Mouse (Mus musculus): ENCODE measurements around the gene Tns3. TPM values are rescaled to one million over a fixed set of nuclear protein-coding genes. Genes with fewer than 3 reads are reported as not detected.

The Tns3 gene
- polyA plus RNA-seq, 1 experiment from 2014 or later, result 10.1 TPM

- Histone ChIP-seq H3K27ac (ENCODE audit: low read depth, low read length) (no peak overlapping the region), H3K4me1 (ENCODE audit: control insufficient read depth, insufficient read depth, low read length) (no peaks in the 10 kb centered on the region), H3K4me3 (ENCODE audit: low read depth, low read length) (no peak overlapping the region), H3K9me3 (ENCODE audit: control insufficient read depth, low read length) (no peaks in the 10 kb centered on the region), H3K36me3 (ENCODE audit: control insufficient read depth, insufficient read depth, low read length) (peaks cover 3% of the 10 kb centered on the region; the same call in 1 of the 2 replicates), H3K9ac (ENCODE audit: low read length) (no peak overlapping the region), H3K27me3 (ENCODE audit: control insufficient read depth, insufficient read depth, low read length) (no peaks in the 10 kb centered on the region), H3K4me2 (ENCODE audit: low read depth) (no peak overlapping the region)
- ATAC-seq (ENCODE audit: insufficient read depth, low FRiP score, low TSS enrichment), result no peak
- no peak for DNase-seq (ENCODE audit: low spot score)
- WGBS, result 78% methylated on average over 6 of the region's 6 CpGs
Observed at GRCm38 (mm10) chr11:8488248-8488647, 176.1 kb downstream of the Tns3 start.

- Histone ChIP-seq H3K4me1 (ENCODE audit: control insufficient read depth, insufficient read depth, low read length) (no peaks in the 10 kb centered on the region), H3K4me3 (ENCODE audit: low read depth, low read length) (no peak overlapping the region), H3K27ac (ENCODE audit: low read depth, low read length) (no peak overlapping the region), H3K9ac (ENCODE audit: low read length) (no peak overlapping the region), H3K9me3 (ENCODE audit: control insufficient read depth, low read length) (no peaks in the 10 kb centered on the region), H3K36me3 (ENCODE audit: control insufficient read depth, insufficient read depth, low read length) (no peaks in the 10 kb centered on the region), H3K27me3 (ENCODE audit: control insufficient read depth, insufficient read depth, low read length) (no peaks in the 10 kb centered on the region), H3K4me2 (ENCODE audit: low read depth) (no peak overlapping the region)
- ATAC-seq (ENCODE audit: insufficient read depth, low FRiP score, low TSS enrichment), result no peak
- WGBS, result 92% methylated on average over 4 of the region's 4 CpGs
- no peak for DNase-seq (ENCODE audit: low spot score)
Observed at GRCm38 (mm10) chr11:8486552-8486951, 177.8 kb downstream of the Tns3 start.

GRCm38 (mm10) chr11:8484538-8484937 is 179.8 kb downstream of the Tns3 start:
- Histone ChIP-seq H3K9ac (ENCODE audit: low read length) (no peak overlapping the region), H3K4me2 (ENCODE audit: low read depth) (no peak overlapping the region), H3K36me3 (ENCODE audit: control insufficient read depth, insufficient read depth, low read length) (no peaks in the 10 kb centered on the region), H3K4me1 (ENCODE audit: control insufficient read depth, insufficient read depth, low read length) (no peaks in the 10 kb centered on the region), H3K27me3 (ENCODE audit: control insufficient read depth, insufficient read depth, low read length) (no peaks in the 10 kb centered on the region), H3K27ac (ENCODE audit: low read depth, low read length) (no peak overlapping the region), H3K9me3 (ENCODE audit: control insufficient read depth, low read length) (no peaks in the 10 kb centered on the region), H3K4me3 (ENCODE audit: low read depth, low read length) (no peak overlapping the region)
- no peak for DNase-seq (ENCODE audit: low spot score)
- ATAC-seq (ENCODE audit: insufficient read depth, low FRiP score, low TSS enrichment), result no peak
- WGBS, result 91% methylated on average over 4 of the region's 4 CpGs

GRCm38 (mm10) chr11:8482721-8483120 is 181.6 kb downstream of the Tns3 start:
- Histone ChIP-seq H3K36me3 (ENCODE audit: control insufficient read depth, insufficient read depth, low read length) (no peaks in the 10 kb centered on the region), H3K9ac (ENCODE audit: low read length) (no peak overlapping the region), H3K4me3 (ENCODE audit: low read depth, low read length) (no peak overlapping the region), H3K27ac (ENCODE audit: low read depth, low read length) (no peak overlapping the region), H3K27me3 (ENCODE audit: control insufficient read depth, insufficient read depth, low read length) (no peaks in the 10 kb centered on the region), H3K9me3 (ENCODE audit: control insufficient read depth, low read length) (no peaks in the 10 kb centered on the region), H3K4me1 (ENCODE audit: control insufficient read depth, insufficient read depth, low read length) (no peaks in the 10 kb centered on the region), H3K4me2 (ENCODE audit: low read depth) (no peak overlapping the region)
- DNase-seq (ENCODE audit: low spot score), result no peak
- WGBS, result 73% methylated on average over 3 of the region's 3 CpGs
- ATAC-seq (ENCODE audit: insufficient read depth, low FRiP score, low TSS enrichment), result no peak

- Histone ChIP-seq H3K27me3 (ENCODE audit: control insufficient read depth, insufficient read depth, low read length) (no peaks in the 10 kb centered on the region), H3K9me3 (ENCODE audit: control insufficient read depth, low read length) (no peaks in the 10 kb centered on the region), H3K27ac (ENCODE audit: low read depth, low read length) (no peak overlapping the region), H3K4me3 (ENCODE audit: low read depth, low read length) (no peak overlapping the region), H3K36me3 (ENCODE audit: control insufficient read depth, insufficient read depth, low read length) (no peaks in the 10 kb centered on the region), H3K4me2 (ENCODE audit: low read depth) (no peak overlapping the region), H3K4me1 (ENCODE audit: control insufficient read depth, insufficient read depth, low read length) (no peaks in the 10 kb centered on the region), H3K9ac (ENCODE audit: low read length) (no peak overlapping the region)
- DNase-seq (ENCODE audit: low spot score) (no peak), ATAC-seq (ENCODE audit: insufficient read depth, low FRiP score, low TSS enrichment) (no peak; the same call in 1 of the 2 replicates)
- WGBS, result 49% methylated on average over 5 of the region's 5 CpGs
Observed at GRCm38 (mm10) chr11:8481962-8482361, 182.4 kb downstream of the Tns3 start.

GRCm38 (mm10) chr11:8481529-8481928 is 182.8 kb downstream of the Tns3 start:
- Histone ChIP-seq H3K36me3 (ENCODE audit: control insufficient read depth, insufficient read depth, low read length) (no peaks in the 10 kb centered on the region), H3K4me1 (ENCODE audit: control insufficient read depth, insufficient read depth, low read length) (no peaks in the 10 kb centered on the region), H3K9me3 (ENCODE audit: control insufficient read depth, low read length) (no peaks in the 10 kb centered on the region), H3K4me3 (ENCODE audit: low read depth, low read length) (no peak overlapping the region), H3K9ac (ENCODE audit: low read length) (no peak overlapping the region), H3K27me3 (ENCODE audit: control insufficient read depth, insufficient read depth, low read length) (no peaks in the 10 kb centered on the region), H3K27ac (ENCODE audit: low read depth, low read length) (no peak overlapping the region), H3K4me2 (ENCODE audit: low read depth) (no peak overlapping the region)
- ATAC-seq (ENCODE audit: insufficient read depth, low FRiP score, low TSS enrichment), result no peak
- no peak for DNase-seq (ENCODE audit: low spot score)
- WGBS, result 91% methylated on average over 6 of the region's 6 CpGs

- Histone ChIP-seq H3K9me3 (ENCODE audit: control insufficient read depth, low read length) (no peaks in the 10 kb centered on the region), H3K27ac (ENCODE audit: low read depth, low read length) (no peak overlapping the region), H3K27me3 (ENCODE audit: control insufficient read depth, insufficient read depth, low read length) (no peaks in the 10 kb centered on the region), H3K4me2 (ENCODE audit: low read depth) (no peak overlapping the region), H3K9ac (ENCODE audit: low read length) (no peak overlapping the region), H3K4me3 (ENCODE audit: low read depth, low read length) (no peak overlapping the region), H3K4me1 (ENCODE audit: control insufficient read depth, insufficient read depth, low read length) (no peaks in the 10 kb centered on the region), H3K36me3 (ENCODE audit: control insufficient read depth, insufficient read depth, low read length) (no peaks in the 10 kb centered on the region)
- whole genome bisulfite sequencing, result 90% methylated on average over 2 of the region's 2 CpGs
- DNase-seq (ENCODE audit: low spot score), result no peak
- ATAC-seq (ENCODE audit: insufficient read depth, low FRiP score, low TSS enrichment), result no peak
Observed at GRCm38 (mm10) chr11:8479858-8480257, 184.5 kb downstream of the Tns3 start.

- no peak overlapping the region for H3K4me3 ChIP-seq (ENCODE audit: low read depth, low read length)
- no peak overlapping the region for H3K27ac ChIP-seq (ENCODE audit: low read depth, low read length)
- no peak overlapping the region for H3K9ac ChIP-seq (ENCODE audit: low read length)
- ATAC-seq (ENCODE audit: insufficient read depth, low FRiP score, low TSS enrichment) (no peak), DNase-seq (ENCODE audit: low spot score) (no peak)
- no peaks in the 10 kb centered on the region for H3K36me3 ChIP-seq (ENCODE audit: control insufficient read depth, insufficient read depth, low read length)
- H3K4me2 ChIP-seq (ENCODE audit: low read depth), result no peak overlapping the region
- no peaks in the 10 kb centered on the region for H3K4me1 ChIP-seq (ENCODE audit: control insufficient read depth, insufficient read depth, low read length)
- 94% methylated on average over 7 of the region's 7 CpGs for WGBS
- no peaks in the 10 kb centered on the region for H3K27me3 ChIP-seq (ENCODE audit: control insufficient read depth, insufficient read depth, low read length)
- no peaks in the 10 kb centered on the region for H3K9me3 ChIP-seq (ENCODE audit: control insufficient read depth, low read length)
Observed at GRCm38 (mm10) chr11:8479313-8479712, 185.0 kb downstream of the Tns3 start.

GRCm38 (mm10) chr11:8473616-8474015 is 190.7 kb downstream of the Tns3 start:
- Histone ChIP-seq H3K27me3 (ENCODE audit: control insufficient read depth, insufficient read depth, low read length) (no peaks in the 10 kb centered on the region), H3K36me3 (ENCODE audit: control insufficient read depth, insufficient read depth, low read length) (no peaks in the 10 kb centered on the region), H3K9me3 (ENCODE audit: control insufficient read depth, low read length) (no peaks in the 10 kb centered on the region), H3K4me1 (ENCODE audit: control insufficient read depth, insufficient read depth, low read length) (no peaks in the 10 kb centered on the region), H3K9ac (ENCODE audit: low read length) (no peak overlapping the region), H3K4me2 (ENCODE audit: low read depth) (no peak overlapping the region), H3K27ac (ENCODE audit: low read depth, low read length) (no peak overlapping the region), H3K4me3 (ENCODE audit: low read depth, low read length) (no peak overlapping the region)
- ATAC-seq (ENCODE audit: insufficient read depth, low FRiP score, low TSS enrichment) (no peak), DNase-seq (ENCODE audit: low spot score) (no peak)
- WGBS, result 83% methylated on average over 5 of the region's 5 CpGs
